Mouse (Mus musculus) gastrocnemius, postnatal 25 days (tissue): ENCODE measurements around the gene Retreg3. TPM values are rescaled to one million over a fixed set of nuclear protein-coding genes. Genes with fewer than 3 reads are reported as not detected.

Source experiments
- DNase-seq: peaks from one replicate; pipeline ENCODE4 v3.0.0; 2022
- total RNA-seq, 2 experiments: library from RNA; stranded (reverse); gene quantifications; 1 replicate in 1 of 2; 2 replicates in 1 of 2; pipeline ENCODE4 v1.2.3; 2021

The Retreg3 gene
- total RNA-seq, 2 experiments from 2014 or later, result 28.4 to 29.9 TPM

DNA sequence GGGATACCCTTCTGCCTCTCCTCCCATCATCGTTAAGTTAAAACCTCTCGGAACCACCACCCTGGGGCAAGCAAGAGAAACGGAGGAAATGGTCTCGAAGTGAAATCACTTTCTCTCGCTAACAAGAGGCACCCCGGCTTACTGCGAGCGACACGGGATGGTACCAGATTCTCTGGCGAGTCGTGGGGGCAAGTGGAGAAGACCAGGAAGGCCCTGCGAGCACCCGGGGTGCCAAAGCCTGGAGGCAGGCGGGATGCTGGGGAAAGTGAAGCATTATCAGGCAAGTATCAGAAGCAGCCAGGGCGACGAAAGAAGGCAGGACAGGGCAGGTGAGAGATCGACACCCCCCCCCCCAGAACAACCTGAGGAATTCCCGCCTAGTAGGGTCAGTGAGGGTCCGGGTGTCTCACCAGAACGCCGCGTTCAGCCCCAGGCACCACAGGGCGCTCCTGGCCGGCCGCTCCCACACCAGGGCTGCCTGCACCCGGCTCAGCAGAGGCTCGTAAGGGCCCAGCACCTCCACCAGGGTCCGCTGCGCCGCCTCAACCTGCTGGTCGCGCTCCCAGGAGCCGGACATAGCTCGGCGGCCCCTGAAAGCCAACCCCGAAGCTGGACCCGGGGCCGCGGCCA lies 447 bp downstream of the Retreg3 start:
- no peak for DNase-seq

DNA sequence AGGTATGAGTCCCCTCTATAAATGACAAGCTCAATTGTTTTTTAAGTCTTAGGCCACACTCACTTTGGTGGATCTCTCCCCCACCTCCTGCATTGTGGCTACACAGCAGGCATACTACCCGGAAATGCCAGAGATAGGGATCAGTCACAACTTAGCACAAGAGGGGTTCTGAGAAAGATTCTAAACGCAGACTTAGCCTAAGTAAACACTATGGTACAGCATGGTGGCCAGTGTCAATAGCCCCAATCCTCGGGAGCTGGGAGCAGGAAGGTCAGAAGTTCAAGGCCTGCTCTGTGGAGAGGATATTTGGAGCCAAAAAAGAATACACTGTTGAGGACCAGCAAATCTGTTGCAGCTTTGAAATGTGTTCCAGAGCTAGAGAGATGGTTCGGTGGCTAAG lies 1.6 kb downstream of the Retreg3 start:
- DNase-seq, result no peak

DNA sequence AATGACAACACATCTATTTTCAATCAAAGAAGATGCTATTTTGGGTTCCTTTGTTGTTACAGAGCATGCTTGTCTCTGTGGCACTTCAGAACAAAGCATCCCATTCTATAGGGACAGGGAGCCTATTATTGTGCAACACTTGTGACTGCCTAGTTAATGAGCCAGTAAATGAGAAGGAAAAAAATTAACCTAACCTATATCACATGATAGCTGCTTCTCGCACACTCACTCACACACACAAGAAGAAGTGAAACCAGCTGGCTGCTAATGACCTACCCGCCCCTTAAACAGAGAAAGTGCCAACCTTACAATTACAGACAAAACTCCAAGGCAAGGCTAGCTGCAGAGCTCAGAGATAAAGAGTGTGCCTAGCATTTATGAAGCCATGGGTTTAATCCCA lies 4.1 kb downstream of the Retreg3 start:
- no peak for DNase-seq

DNA sequence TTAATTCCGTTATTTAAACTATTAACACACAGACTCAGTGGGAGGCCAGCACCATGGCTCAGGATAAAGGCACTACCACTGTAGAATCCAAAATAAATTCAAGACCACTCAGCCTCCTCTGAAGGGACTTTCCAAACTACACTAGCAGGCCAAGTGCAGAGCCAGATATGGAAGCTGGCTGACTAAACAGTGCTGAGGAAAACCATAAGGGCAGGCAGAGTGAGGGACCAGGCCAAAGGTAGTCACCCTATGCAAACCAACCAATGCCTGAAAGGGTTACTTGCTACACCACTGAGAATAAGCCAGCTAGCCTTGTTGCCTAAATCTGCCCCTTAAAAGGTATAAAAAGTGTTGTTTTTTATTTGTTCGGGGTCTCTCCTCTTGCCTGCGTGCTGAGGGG lies 7.5 kb downstream of the Retreg3 start:
- DNase-seq, result no peak

DNA sequence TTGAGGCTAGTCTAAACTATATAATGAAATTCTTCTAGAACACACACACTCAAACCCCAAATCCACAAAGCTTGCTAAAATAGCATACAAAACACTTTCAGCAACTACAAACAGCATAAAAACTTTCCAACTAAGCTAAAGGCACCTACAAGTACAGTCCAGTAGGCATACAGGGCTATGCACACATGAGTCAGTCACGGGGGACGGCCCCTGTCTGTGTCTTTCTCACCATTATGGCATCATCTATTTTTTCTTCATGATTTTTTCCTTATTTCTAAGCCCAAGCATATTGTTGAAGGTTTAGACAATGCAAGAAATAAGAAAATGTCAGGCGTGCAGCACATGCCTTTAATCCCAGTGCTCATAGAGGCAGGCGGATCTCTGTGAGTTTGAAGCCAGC lies 8.5 kb downstream of the Retreg3 start:
- DNase-seq, result no peak

DNA sequence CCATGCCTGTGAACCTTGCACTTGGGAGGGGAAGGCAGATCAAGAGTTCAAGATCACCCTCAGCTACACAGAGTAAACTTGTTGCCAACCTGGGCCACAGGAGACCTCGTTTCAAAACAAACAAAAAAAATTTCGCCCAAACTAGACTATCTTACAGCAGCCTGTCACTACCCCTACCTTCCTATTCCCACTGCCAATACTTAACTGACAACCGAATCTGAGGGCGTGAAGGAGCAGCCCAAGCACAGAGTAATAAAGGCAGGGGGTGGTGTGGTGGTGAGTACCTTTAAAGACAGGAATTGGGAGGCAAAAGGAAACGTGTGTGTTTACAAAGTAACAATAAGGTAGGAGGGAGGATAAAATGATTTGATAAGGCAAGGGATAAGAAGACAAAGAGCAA lies 9.0 kb downstream of the Retreg3 start:
- DNase-seq, result no peak

DNA sequence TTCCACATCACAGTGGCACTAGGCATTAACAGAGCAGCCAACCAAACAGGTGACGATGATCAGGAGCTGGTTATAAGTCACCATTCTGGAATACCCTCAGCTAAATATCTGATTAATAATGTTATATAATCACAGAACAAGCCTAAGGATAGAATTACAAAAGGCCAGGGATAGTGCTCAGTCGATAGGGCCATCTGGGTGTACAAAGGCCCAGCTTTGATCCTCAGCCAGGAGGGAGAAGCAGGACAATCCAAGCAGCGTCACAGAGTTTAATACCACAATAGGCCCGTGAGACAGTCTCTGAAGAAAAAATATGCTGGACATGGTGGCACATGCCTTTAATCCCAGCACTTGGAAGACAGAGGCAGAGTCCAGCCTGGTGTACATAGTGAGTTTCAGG lies 10.3 kb downstream of the Retreg3 start:
- no peak for DNase-seq

DNA sequence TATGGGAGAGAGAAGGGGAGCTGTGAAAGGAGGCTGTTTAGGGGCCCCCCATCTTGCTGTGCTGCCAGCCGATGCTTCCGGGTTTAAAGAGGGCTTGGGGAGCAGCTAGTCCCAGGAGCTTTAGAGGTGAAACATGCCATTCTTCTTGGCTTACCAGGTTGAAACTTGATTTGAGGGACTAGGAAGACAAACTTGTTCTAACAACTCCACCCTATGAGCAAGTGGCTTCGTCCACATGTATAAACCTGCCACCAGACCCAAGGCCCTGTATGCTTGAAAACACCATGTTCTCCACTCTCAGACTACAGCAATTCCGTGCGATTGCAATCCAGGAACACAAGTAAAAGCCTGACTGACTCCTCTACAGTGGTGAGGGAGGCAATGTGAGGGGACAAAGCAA lies 16.7 kb downstream of the Retreg3 start:
- no peak for DNase-seq

DNA sequence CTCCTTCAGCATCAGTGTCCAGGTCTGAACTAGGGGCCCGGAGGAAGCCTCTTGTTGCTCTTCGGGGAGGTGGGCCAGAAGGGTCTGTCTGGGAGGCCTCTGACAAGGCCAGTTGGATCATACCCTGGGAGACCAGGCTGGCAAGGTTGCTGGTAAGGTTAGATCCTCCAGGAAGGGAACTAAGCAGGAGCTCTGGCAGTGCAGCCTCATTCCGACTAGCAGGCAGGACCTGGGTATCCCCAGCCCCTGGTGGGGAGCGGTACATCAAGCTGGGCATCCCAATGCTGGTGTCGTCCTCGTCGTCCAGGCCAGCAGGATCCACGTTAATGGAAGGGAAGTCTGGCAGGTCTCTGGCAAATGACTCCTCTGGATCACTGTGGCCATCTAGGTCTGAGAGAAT lies 21.5 kb downstream of the Retreg3 start:
- DNase-seq, result no peak

DNA sequence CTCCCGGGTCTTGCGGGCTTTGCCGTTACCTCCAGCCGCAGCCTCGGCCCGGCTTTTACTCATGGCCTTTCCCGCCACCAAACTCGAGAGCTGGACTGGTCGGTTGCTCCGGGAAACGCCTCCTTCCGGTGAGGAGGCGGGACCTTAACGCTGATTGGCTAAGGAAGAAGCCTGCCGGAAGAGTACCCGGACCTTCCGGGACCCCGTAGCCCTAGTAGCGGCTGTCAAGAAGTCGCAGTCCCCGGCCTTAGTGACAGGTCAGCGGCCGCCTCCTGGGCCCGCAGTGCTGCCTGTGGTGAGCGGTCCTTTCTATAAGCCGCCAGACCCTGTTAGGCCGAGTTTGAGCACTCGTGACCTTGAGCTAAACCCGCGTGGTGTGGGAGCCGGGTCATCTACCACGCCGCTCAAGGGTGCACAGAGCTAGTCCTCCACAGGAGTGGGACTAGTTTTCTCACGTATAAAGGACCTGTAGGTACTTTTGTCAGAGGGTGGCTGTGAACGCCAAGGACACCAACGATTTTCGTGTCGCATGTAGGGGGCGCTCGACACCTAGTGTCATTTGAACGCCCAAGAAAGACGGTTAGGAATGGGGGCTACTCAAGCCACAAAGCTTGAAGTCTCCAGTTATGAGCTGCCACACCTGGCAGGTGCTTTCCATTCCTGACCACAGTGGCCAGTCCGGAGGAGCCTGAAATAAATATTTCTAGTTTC lies 24.2 kb downstream of the Retreg3 start, which contains the start of gene Psmc3ip:
Gene Psmc3ip (minus strand): TSS at position 123 of the 711 bp plus-strand sequence.
- DNase-seq, result peak; percentile 93

DNA sequence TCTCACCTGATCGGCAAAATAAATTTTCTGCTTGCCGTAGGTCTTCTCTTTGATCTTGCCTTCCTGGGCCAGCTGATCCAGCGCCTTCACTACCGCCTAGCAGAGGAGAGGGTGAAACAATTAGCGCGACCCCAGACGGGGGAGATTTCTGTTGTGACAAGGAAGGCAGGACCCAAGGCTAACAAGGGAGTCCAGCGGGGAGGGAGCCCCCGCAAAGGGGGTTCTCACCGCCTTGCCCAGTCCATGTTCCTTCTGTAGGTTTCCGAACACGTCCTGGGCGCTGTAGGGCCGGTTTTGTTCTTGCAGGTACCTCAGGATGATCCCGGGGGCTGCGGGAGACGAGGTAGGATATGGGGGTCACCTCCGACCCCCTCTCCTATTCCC lies 24.8 kb downstream of the Retreg3 start:
- DNase-seq, result no peak

DNA sequence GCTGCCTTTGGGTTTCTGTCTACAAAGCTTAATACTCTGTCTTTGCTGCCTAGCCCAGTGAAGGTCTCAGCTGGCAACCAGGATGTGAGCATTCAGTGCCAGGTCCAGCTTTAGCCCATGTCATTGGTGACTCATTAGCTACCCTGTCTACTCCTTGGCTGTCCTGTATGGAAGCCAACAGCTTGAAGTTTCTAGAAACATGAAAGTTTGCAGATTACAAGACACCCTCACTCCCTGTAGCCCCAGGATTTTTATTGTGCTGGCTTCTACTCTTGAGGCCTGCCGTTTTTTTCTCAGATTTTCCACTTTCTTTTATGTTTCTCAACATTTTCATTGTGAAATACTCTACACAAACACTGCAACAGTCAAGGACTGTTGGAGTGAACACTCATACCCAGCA lies 29.8 kb downstream of the Retreg3 start:
- no peak for DNase-seq

DNA sequence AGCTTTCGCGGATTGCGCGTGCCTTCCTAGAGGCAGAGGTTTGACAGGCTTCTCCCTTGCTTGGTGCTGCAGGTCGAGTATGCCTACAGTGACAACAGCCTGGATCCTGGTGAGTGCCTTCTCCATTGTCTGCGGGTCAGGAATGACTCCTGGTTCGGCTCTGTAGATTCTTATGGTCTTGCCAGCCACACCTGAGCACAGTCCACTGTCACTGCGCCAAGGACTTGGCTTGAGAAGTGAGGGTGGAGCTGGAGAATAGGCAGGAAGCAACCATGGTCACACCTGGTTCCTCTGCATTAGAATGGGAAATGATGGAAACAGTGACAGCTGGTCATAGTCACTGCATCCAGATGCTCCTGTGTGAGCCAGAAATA lies 32.0 kb downstream of the Retreg3 start:
- DNase-seq, result no peak

DNA sequence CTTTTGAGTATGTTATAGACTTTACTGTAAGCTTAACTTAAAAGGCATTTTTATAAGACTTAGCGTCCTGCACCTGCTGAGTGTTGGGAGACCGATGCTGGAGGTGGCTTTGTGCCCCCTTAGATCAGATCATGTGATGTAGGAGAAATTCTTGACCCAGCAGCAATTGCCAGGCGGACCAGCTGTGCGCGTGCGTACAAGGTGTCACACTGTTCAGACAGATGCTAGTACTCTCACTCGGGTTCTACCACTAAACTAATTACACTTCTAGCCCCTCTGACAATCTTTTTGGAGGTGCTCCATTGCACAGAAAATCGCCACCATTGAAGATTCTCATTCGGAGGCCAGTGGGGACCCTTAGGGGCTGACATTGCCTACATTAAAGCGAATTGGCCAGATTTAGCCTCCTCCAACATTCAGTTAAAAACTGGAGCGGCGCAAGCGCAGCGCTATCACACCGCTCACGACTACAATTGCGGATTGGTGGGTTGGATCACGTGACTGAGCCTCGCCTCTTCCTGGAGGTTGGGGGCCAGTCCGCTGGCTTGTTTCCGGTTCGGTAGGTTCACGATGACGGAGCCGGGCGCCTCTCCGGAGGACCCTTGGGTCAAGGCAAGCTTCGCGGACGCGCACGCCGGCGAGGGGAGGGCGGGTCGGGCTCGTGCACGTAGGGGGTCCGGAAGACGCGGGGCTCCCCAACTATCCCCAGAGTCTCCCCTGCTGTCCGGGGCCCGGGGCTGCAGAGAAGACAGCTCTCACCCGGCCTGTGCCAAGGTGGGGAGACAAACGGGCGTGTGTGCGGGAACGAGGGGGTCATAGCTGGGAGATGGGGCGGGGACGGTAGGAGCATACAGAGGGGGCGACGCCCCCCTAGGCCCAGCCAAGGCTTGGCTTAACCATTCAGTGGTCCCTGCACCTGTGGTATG lies 32.7 kb downstream of the Retreg3 start, which contains the start of gene Mlx:
Gene Mlx (plus strand): TSS at position 522 of the 926 bp plus-strand sequence.
- DNase-seq, result peak; percentile 88

DNA sequence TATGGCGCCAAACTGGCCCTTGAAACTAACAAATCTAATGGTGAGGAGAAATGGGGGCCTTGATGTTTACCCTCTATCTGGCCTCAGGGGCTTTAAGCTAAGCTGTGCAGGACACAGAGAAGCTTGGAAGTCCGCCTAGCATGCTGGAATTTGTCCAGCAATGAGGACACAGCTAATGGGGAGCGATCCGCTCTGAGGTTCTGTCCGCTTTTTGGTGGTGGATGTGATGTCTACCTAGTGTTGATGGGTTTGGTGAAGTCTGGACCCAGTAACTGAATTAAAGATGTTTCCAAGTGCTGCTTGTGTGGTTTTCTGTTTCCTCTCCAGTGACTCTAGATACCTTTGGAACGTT lies 33.4 kb downstream of the Retreg3 start:
- no peak for DNase-seq

DNA sequence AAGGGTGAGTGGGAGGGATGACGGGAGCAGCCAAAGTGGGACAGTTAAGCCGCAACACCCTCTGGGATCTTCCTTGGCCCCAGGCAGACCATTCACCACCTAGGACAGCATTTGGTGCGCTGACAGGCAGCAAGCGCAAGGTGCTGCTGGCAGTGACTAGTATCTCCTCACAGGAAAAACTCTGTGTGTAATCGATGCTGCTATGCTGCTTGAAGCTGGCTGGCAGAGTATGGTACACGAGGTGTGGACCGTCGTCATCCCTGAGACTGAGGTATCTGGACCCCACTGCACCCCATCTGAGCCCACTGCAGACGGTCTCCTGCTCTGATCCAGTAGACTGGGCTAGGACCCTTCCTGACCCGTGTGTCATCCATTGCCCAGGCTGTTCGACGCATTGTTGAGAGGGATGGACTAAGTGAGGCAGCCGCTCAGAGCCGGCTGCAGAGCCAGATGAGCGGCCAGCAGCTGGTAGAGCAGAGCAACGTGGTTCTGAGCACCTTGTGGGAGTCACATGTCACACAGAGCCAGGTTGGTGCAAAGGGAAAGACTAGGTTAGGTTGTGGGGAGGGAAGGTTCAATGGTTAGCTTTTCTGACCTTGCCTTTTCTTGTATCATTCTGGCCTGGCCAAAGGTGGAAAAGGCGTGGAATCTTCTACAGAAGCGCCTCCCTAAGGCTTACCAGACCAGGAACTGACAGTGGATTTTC lies 33.9 kb downstream of the Retreg3 start:
- no peak for DNase-seq

DNA sequence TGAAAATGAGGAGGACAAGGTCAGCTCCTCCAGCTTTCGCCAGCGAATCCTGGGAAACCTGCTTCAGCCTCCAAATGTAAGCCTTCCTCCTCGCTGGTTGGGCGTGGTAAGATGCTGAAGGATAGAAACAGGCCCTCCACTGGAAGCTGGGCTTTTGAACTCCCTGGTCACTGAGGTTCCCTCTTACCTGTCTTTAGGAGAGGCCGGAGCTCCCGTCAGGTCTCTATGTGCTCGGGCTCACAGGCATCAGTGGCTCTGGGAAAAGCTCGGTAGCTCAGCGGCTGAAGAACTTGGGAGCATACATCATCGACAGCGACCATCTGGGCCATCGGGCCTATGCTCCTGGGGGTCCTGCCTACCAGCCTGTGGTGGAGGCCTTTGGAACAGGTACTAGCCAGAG lies 34.9 kb downstream of the Retreg3 start:
- DNase-seq, result no peak

DNA sequence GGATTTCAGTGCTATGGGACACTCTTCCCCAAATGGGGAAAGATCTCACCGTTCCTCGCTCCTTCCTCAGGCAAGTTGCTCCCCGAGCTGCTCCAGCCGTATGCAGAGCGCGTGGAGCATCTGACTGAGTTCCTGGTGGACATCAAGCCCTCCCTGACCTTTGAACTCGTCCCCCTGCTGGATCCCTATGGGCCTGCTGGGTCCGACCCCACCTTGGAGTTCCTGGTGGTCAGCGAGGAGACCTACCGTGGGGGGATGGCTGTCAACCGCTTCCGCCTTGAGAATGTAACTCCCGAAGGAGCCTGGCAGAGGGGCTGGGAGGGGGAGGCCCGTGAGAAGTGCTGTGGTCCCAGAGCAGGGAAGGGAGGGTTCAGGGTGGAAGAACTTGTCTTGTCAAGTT lies 35.4 kb downstream of the Retreg3 start:
- no peak for DNase-seq

DNA sequence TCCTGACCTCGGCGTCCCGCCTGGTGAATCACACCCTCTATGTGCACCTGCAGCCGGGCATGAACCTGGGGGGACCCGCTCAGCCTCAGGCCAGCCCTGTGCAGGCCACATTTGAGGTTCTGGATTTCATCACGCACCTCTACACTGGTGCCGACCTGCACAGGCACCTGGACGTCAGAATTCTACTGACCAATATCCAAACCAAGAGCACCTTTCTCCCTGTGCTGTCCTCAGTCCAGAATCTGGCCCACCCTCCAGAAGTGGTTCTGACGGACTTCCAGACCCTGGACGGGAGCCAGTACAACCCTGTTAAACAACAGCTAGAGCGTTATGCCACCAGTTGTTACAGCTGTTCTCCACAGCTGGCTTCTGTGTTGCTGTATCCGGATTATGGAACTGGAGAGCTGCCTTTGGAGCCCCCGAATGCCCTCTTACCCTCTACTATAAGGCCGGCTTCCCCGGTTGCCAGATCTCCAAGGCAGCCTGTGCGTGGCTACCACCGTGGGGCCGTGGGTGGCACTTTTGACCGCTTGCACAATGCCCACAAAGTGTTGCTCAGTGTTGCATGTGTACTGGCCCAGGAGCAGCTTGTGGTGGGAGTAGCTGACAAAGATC lies 36.5 kb downstream of the Retreg3 start:
- no peak for DNase-seq

DNA sequence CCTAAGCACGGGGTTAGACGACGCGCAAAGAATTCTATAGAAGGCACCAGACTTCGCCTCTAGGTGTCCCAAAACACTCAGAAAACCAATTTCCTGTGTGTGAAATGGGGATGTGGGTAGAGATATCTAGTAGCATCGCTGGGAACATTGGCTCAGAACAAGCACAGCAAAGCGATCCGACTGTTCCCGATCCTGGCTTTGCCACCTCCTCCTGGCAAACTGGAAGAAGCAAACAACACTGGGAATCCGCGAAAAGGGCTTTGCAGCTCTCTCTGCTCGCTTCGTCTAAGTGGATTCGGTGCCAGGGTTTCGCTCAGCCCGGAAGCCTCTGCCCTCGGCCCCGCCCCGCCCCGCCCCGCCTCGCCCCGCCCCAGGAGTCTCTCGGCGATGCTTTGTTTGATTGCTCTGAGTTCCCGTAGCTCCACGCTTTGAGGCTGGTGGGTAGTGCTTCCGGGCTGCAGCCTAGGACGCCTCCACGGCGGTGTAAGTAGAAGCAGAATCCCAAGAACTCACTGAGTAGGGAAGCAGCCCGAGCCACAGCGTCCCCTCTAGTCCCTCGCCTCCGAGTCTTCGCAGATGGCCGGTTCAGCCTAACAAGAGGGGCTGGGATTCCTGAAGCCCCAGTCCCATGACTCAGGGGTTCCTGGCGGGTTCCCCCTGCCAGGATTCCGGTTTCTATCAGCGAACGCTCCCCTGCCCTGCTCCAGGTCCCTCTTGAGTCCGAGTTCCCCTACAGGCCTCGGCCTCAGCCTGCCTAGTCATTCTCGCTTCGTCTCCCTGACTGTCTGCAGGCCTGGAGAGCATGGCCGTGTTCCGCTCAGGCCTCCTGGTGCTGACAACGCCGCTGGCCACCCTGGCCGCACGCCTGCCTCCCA lies 37.2 kb downstream of the Retreg3 start, which contains the start of gene Coasy:
Gene Coasy (plus strand): TSS at position 358 of the 875 bp plus-strand sequence.
- peak; percentile 86 for DNase-seq

DNA sequence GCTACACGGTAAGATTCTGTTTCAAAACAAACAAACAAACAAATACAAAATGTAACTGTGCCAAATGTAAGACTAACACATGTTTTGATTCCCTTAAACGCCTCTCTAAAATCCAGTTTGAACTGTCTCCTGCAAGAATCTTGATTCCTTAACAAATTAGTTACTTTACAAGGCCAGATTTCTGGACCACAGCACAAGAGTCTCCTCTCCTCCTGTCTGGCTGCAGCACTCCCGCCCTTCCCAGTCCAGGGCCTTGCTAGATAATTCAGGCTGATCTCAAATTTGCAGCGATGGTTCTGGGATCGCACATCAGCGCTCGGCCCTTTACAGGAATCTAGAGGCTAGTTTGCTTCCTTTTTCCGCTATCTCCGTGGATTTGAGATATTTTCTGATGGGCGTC lies 38.0 kb downstream of the Retreg3 start:
- no peak for DNase-seq
